Mouse (Mus musculus): ENCODE data around the gene Cpt1c. TPM values are rescaled to one million over a fixed set of nuclear protein-coding genes. Genes with fewer than 3 reads are reported as not detected.

Gene Cpt1c
- polyA plus RNA-seq, 1 experiment from 2014 or later: 22.3 TPM

GRCm38 (mm10) chr7:45012011-45012410 is 37.4 kb upstream of the Cpt1c start:
- Histone ChIP-seq H3K4me3 (no peak overlapping the region), H3K4me1 (peaks cover 22% of the 10 kb centered on the region)

GRCm38 (mm10) chr7:45008411-45008810 is 33.8 kb upstream of the Cpt1c start:
- peak overlapping the region; percentile 18; the same call in 1 of the 2 replicates for H3K4me3 ChIP-seq
- peaks cover 100% of the 10 kb centered on the region for H3K36me3 ChIP-seq
- WGBS: 96% methylated on average over 19 of the region's 19 CpGs

More at GRCm38 (mm10) chr7:45012011-45012410, 37.4 kb upstream of the Cpt1c start:
- H3K27me3 ChIP-seq (ENCODE audit: low read depth, poor library complexity, severe bottlenecking): no peaks in the 10 kb centered on the region
- WGBS: 95% methylated on average over 6 of the region's 6 CpGs
- no peak overlapping the region for H3K27ac ChIP-seq (replicated peaks)
- peaks cover 71% of the 10 kb centered on the region for H3K36me3 ChIP-seq
- DNase-seq (ENCODE audit: low spot score): no peak
- no peaks in the 10 kb centered on the region for H3K9me3 ChIP-seq (replicated peaks)

GRCm38 (mm10) chr7:45007846-45008245 is 33.2 kb upstream of the Cpt1c start:
- Histone ChIP-seq H3K27ac (replicated peaks) (no peak overlapping the region), H3K4me3 (peak overlapping the region; percentile 18; the same call in 1 of the 2 replicates), H3K9me3 (replicated peaks) (no peaks in the 10 kb centered on the region), H3K27me3 (ENCODE audit: low read depth, poor library complexity, severe bottlenecking) (no peaks in the 10 kb centered on the region), H3K36me3 (peaks cover 100% of the 10 kb centered on the region), H3K4me1 (no peaks in the 10 kb centered on the region)
- DNase-seq (ENCODE audit: low spot score): no peak
- WGBS: 94% methylated on average over 30 of the region's 30 CpGs

More at GRCm38 (mm10) chr7:45008411-45008810, 33.8 kb upstream of the Cpt1c start:
- no peaks in the 10 kb centered on the region for H3K27me3 ChIP-seq (ENCODE audit: low read depth, poor library complexity, severe bottlenecking)
- DNase-seq (ENCODE audit: low spot score): no peak
- H3K9me3 ChIP-seq (replicated peaks): no peaks in the 10 kb centered on the region
- H3K4me1 ChIP-seq: no peaks in the 10 kb centered on the region
- H3K27ac ChIP-seq (replicated peaks): no peak overlapping the region

GRCm38 (mm10) chr7:45007141-45007540 is 32.5 kb upstream of the Cpt1c start:
- WGBS: 95% methylated on average over 29 of the region's 29 CpGs
- H3K4me3 ChIP-seq: peak overlapping the region; percentile 19; the same call in 1 of the 2 replicates
- H3K27me3 ChIP-seq (ENCODE audit: low read depth, poor library complexity, severe bottlenecking): no peaks in the 10 kb centered on the region

GRCm38 (mm10) chr7:45006503-45006902 is 31.9 kb upstream of the Cpt1c start:
- H3K4me1 ChIP-seq: no peaks in the 10 kb centered on the region
- DNase-seq (ENCODE audit: low spot score): no peak
- H3K27me3 ChIP-seq (ENCODE audit: low read depth, poor library complexity, severe bottlenecking): no peaks in the 10 kb centered on the region
- 96% methylated on average over 12 of the region's 12 CpGs for WGBS
- H3K36me3 ChIP-seq: peaks cover 100% of the 10 kb centered on the region
- H3K9me3 ChIP-seq (replicated peaks): no peaks in the 10 kb centered on the region
- no peak overlapping the region for H3K27ac ChIP-seq (replicated peaks)
- no peak overlapping the region for H3K4me3 ChIP-seq

More at GRCm38 (mm10) chr7:45007141-45007540, 32.5 kb upstream of the Cpt1c start:
- no peak for DNase-seq (ENCODE audit: low spot score)
- Histone ChIP-seq H3K9me3 (replicated peaks) (no peaks in the 10 kb centered on the region), H3K4me1 (no peaks in the 10 kb centered on the region), H3K27ac (replicated peaks) (no peak overlapping the region), H3K36me3 (peaks cover 100% of the 10 kb centered on the region)

GRCm38 (mm10) chr7:45005321-45005992 is 30.8 kb upstream of the Cpt1c start:
- peaks cover 100% of the 10 kb centered on the region for H3K36me3 ChIP-seq

GRCm38 (mm10) chr7:45004546-45004945 is 29.9 kb upstream of the Cpt1c start:
- H3K4me3 ChIP-seq: no peak overlapping the region
- no peak for DNase-seq (ENCODE audit: low spot score)
- no peak overlapping the region for H3K27ac ChIP-seq (replicated peaks)
- 84% methylated on average over 3 of the region's 3 CpGs for WGBS
- peaks cover 100% of the 10 kb centered on the region for H3K36me3 ChIP-seq
- no peaks in the 10 kb centered on the region for H3K9me3 ChIP-seq (replicated peaks)
- H3K4me1 ChIP-seq: peaks cover 6% of the 10 kb centered on the region
- H3K27me3 ChIP-seq (ENCODE audit: low read depth, poor library complexity, severe bottlenecking): no peaks in the 10 kb centered on the region

More at GRCm38 (mm10) chr7:45005321-45005992, 30.8 kb upstream of the Cpt1c start:
- Histone ChIP-seq H3K4me1 (no peaks in the 10 kb centered on the region), H3K4me3 (peak overlapping the region; percentile 5; the same call in 1 of the 2 replicates), H3K27me3 (ENCODE audit: low read depth, poor library complexity, severe bottlenecking) (no peaks in the 10 kb centered on the region), H3K27ac (replicated peaks) (no peak overlapping the region), H3K9me3 (replicated peaks) (no peaks in the 10 kb centered on the region)
- DNase-seq (ENCODE audit: low spot score): no peak
- WGBS: 98% methylated on average over 6 of the region's 6 CpGs

- Histone ChIP-seq H3K4me3 (peak overlapping the region; percentile 22; the same call in 1 of the 2 replicates), H3K9me3 (replicated peaks) (no peaks in the 10 kb centered on the region), H3K27ac (replicated peaks) (no peak overlapping the region), H3K4me1 (peaks cover 24% of the 10 kb centered on the region), H3K36me3 (peaks cover 83% of the 10 kb centered on the region), H3K27me3 (ENCODE audit: low read depth, poor library complexity, severe bottlenecking) (no peaks in the 10 kb centered on the region)
- no peak for DNase-seq (ENCODE audit: low spot score)
- 94% methylated on average over 7 of the region's 7 CpGs for WGBS
Observed at GRCm38 (mm10) chr7:45002440-45002839, 27.8 kb upstream of the Cpt1c start.

GRCm38 (mm10) chr7:45000539-45001114 is 26.0 kb upstream of the Cpt1c start:
- Histone ChIP-seq H3K27me3 (ENCODE audit: low read depth, poor library complexity, severe bottlenecking) (no peaks in the 10 kb centered on the region), H3K4me1 (peaks cover 38% of the 10 kb centered on the region), H3K36me3 (peaks cover 74% of the 10 kb centered on the region), H3K27ac (replicated peaks) (no peak overlapping the region), H3K4me3 (0 out of 2 replicates have a peak overlapping the region, but pooled peaks have one; percentile 0), H3K9me3 (replicated peaks) (no peaks in the 10 kb centered on the region)
- whole genome bisulfite sequencing: 91% methylated on average over 21 of the region's 21 CpGs
- DNase-seq (ENCODE audit: low spot score): no peak

- no peaks in the 10 kb centered on the region for H3K27me3 ChIP-seq (ENCODE audit: low read depth, poor library complexity, severe bottlenecking)
- 85% methylated on average over 11 of the region's 11 CpGs for WGBS
- no peaks in the 10 kb centered on the region for H3K9me3 ChIP-seq (replicated peaks)
- H3K4me3 ChIP-seq: peak overlapping the region; percentile 20; the same call in 1 of the 2 replicates
- H3K27ac ChIP-seq (replicated peaks): no peak overlapping the region
- peaks cover 41% of the 10 kb centered on the region for H3K4me1 ChIP-seq
- peaks cover 74% of the 10 kb centered on the region for H3K36me3 ChIP-seq
- DNase-seq (ENCODE audit: low spot score): no peak
Observed at GRCm38 (mm10) chr7:44999753-45000152, 25.1 kb upstream of the Cpt1c start.

- Histone ChIP-seq H3K27me3 (ENCODE audit: low read depth, poor library complexity, severe bottlenecking) (no peaks in the 10 kb centered on the region), H3K36me3 (peaks cover 74% of the 10 kb centered on the region), H3K4me1 (peaks cover 41% of the 10 kb centered on the region), H3K27ac (replicated peaks) (peak within 1 kb of the TSS; percentile 95), H3K9me3 (replicated peaks) (no peaks in the 10 kb centered on the region), H3K4me3 (peak within 1 kb of the TSS; percentile 73)
- DNase-seq (ENCODE audit: low spot score): peak; percentile 61
- 6% methylated on average over 18 of the region's 18 CpGs for WGBS
Observed at GRCm38 (mm10) chr7:44998501-44998955, 23.9 kb upstream of the Cpt1c start, which contains the start of gene Bcl2l12. TSS of gene Bcl2l12 (minus strand) at chr7:44998712.

GRCm38 (mm10) chr7:44997940-44998428 is 23.3 kb upstream of the Cpt1c start:
- DNase-seq (ENCODE audit: low spot score): no peak
- WGBS: 4% methylated on average over 15 of the region's 15 CpGs
- Histone ChIP-seq H3K9me3 (replicated peaks) (no peaks in the 10 kb centered on the region), H3K27ac (replicated peaks) (peak overlapping the region; percentile 95), H3K4me1 (peaks cover 41% of the 10 kb centered on the region), H3K27me3 (ENCODE audit: low read depth, poor library complexity, severe bottlenecking) (no peaks in the 10 kb centered on the region), H3K36me3 (peaks cover 74% of the 10 kb centered on the region), H3K4me3 (peak overlapping the region; percentile 73)
